Mouse (Mus musculus) CH12.LX (cell line): Measurements from ENCODE around the gene Tyk2. TPM values are rescaled to one million over a fixed set of nuclear protein-coding genes. Genes with fewer than 3 reads are reported as not detected.

Source experiments
- DNase-seq: peaks from one replicate; pipeline ENCODE4 v3.0.0-alpha.2; 2013; ENCODE audit errors: extremely low read depth
- H3K27ac ChIP-seq: 2 replicates; pipeline ENCODE4 v1.5.1; 2012; ENCODE audit warnings: low read depth, mild to moderate bottlenecking, control low read depth, moderate library complexity; ENCODE audit not compliant: insufficient read depth
- H3K27me3 ChIP-seq: replicated peaks from 2 replicates; pipeline ENCODE3; 2012; ENCODE audit warnings: inconsistent platforms
- H3K36me3 ChIP-seq, 2 experiments: replicated peaks in 1 of 2; 2 replicates each; pipeline versions ENCODE3 to v1.6.1; 2012; ENCODE audit warnings: inconsistent platforms in 1 of 2, low read length in 1 of 2, mild to moderate bottlenecking in 1 of 2, mixed read lengths in 1 of 2, moderate library complexity in 1 of 2; ENCODE audit not compliant: control insufficient read depth in 1 of 2, insufficient read depth in 1 of 2
- H3K4me1 ChIP-seq, 2 experiments: 2 replicates each; pipeline ENCODE4 v1.6.1; 2012; ENCODE audit warnings: inconsistent platforms in 1 of 2, moderate library complexity in 1 of 2; ENCODE audit not compliant: insufficient read depth in 2 of 2, control insufficient read depth in 1 of 2
- H3K4me2 ChIP-seq: 2 replicates; pipeline ENCODE4 v1.6.1; 2012; ENCODE audit warnings: low read depth, mild to moderate bottlenecking, control low read depth; ENCODE audit not compliant: poor library complexity, insufficient read depth, severe bottlenecking
- H3K4me3 ChIP-seq, 3 experiments: fragments of 150-350 bp in 1 of 3; sonication (generic) in 1 of 3; replicated peaks in 1 of 3; 2 replicates each; pipeline versions ENCODE3 to v1.5.1; 2011 to 2012; ENCODE audit warnings: low read depth in 2 of 3, low read length in 2 of 3, mild to moderate bottlenecking in 2 of 3, moderate library complexity in 2 of 3, control low read depth in 1 of 3, improper control_type of control experiment in 1 of 3, inconsistent platforms in 1 of 3, mixed read lengths in 1 of 3; ENCODE audit not compliant: poor library complexity in 1 of 3
- H3K79me2 ChIP-seq: replicated peaks from 2 replicates; pipeline ENCODE4 v1.6.1; 2012; ENCODE audit warnings: mild to moderate bottlenecking, moderate library complexity; ENCODE audit not compliant: control insufficient read depth, poor library complexity, insufficient read depth, severe bottlenecking; ENCODE audit errors: extremely low read depth
- H3K9ac ChIP-seq: 2 replicates; pipeline ENCODE4 v1.6.1; 2012; ENCODE audit warnings: low read depth, mild to moderate bottlenecking, control low read depth, moderate library complexity; ENCODE audit not compliant: insufficient read depth
- H3K9me3 ChIP-seq: replicated peaks from 2 replicates; pipeline ENCODE3; 2012; ENCODE audit warnings: low read length, inconsistent platforms, mixed read lengths
- ELF1 ChIP-seq: IDR thresholded peaks from 2 replicates; pipeline ENCODE4 v1.6.1; 2014; ENCODE audit warnings: low read depth, mild to moderate bottlenecking, inconsistent platforms, low read length, improper control_type of control experiment
- EP300 ChIP-seq: IDR thresholded peaks from 2 replicates; pipeline ENCODE4 v1.6.1; 2011; ENCODE audit warnings: low read length, improper control_type of control experiment
- ETS1 ChIP-seq: conservative IDR thresholded peaks from 2 replicates; pipeline ENCODE4 v1.6.1; 2012; ENCODE audit warnings: low read depth, mild to moderate bottlenecking, inconsistent platforms, low read length, improper control_type of control experiment, moderate library complexity
- GABPA ChIP-seq: IDR thresholded peaks from 2 replicates; pipeline ENCODE4 v1.6.1; 2012; ENCODE audit warnings: low read depth, low read length, improper control_type of control experiment, inconsistent platforms; ENCODE audit not compliant: insufficient replicate concordance
- IRF4 ChIP-seq: IDR thresholded peaks from 2 replicates; pipeline ENCODE4 v1.6.1; 2014; ENCODE audit warnings: low read depth, mild to moderate bottlenecking, inconsistent platforms, low read length, improper control_type of control experiment
- JUND ChIP-seq: conservative IDR thresholded peaks from 2 replicates; pipeline ENCODE4 v1.6.1; 2011; ENCODE audit warnings: low read depth, low read length, improper control_type of control experiment
- MAFK ChIP-seq: IDR thresholded peaks from 2 replicates; pipeline ENCODE4 v1.6.1; 2011; ENCODE audit warnings: low read length, improper control_type of control experiment; ENCODE audit not compliant: insufficient replicate concordance
- MAX ChIP-seq: IDR thresholded peaks from 2 replicates; pipeline ENCODE4 v1.6.1; 2011; ENCODE audit warnings: low read length, improper control_type of control experiment
- MAZ ChIP-seq: IDR thresholded peaks from 2 replicates; pipeline ENCODE4 v1.6.1; 2012; ENCODE audit warnings: low read depth, mild to moderate bottlenecking, inconsistent platforms, low read length, improper control_type of control experiment, moderate library complexity
- MXI1 ChIP-seq: IDR thresholded peaks from 2 replicates; pipeline ENCODE4 v1.6.1; 2011; ENCODE audit warnings: mild to moderate bottlenecking, low read depth, low read length, improper control_type of control experiment
- MYC ChIP-seq: IDR thresholded peaks from 2 replicates; pipeline ENCODE4 v1.6.1; 2011; ENCODE audit warnings: low read depth, mild to moderate bottlenecking, improper control_type of control experiment, low read length
- NELFE ChIP-seq: IDR thresholded peaks from 2 replicates; pipeline ENCODE4 v1.6.1; 2011; ENCODE audit warnings: low read depth, low read length, improper control_type of control experiment
- PAX5 ChIP-seq: IDR thresholded peaks from 2 replicates; pipeline ENCODE4 v1.6.1; 2012; ENCODE audit warnings: low read length, inconsistent platforms, mixed read lengths
- POLR2A ChIP-seq: IDR thresholded peaks from 2 replicates; pipeline ENCODE4 v1.6.1; 2011; ENCODE audit warnings: low read depth, mild to moderate bottlenecking, improper control_type of control experiment, low read length
- POLR2AphosphoS2 ChIP-seq: IDR thresholded peaks from 2 replicates; pipeline ENCODE4 v1.6.1; 2011; ENCODE audit warnings: low read depth, low read length, improper control_type of control experiment
- RAD21 ChIP-seq: IDR thresholded peaks from 2 replicates; pipeline ENCODE4 v1.6.1; 2011; ENCODE audit warnings: low read depth, mild to moderate bottlenecking, low read length, improper control_type of control experiment, moderate library complexity
- SIN3A ChIP-seq: IDR thresholded peaks from 2 replicates; pipeline ENCODE4 v1.6.1; 2012; ENCODE audit warnings: low read length, improper control_type of control experiment, inconsistent platforms
- ZC3H11A ChIP-seq: IDR thresholded peaks from 2 replicates; pipeline ENCODE4 v1.6.1; 2012; ENCODE audit warnings: low read depth, mild to moderate bottlenecking, inconsistent platforms, low read length, improper control_type of control experiment
- ZMIZ1 ChIP-seq: IDR thresholded peaks from 2 replicates; pipeline ENCODE4 v1.6.1; 2012; ENCODE audit warnings: low read depth, mild to moderate bottlenecking, inconsistent platforms, low read length, improper control_type of control experiment
- ZNF384 ChIP-seq: IDR thresholded peaks from 2 replicates; pipeline ENCODE4 v1.6.1; 2012; ENCODE audit warnings: low read depth, low read length, improper control_type of control experiment, inconsistent platforms
- dilution Hi-C: fragments of 300-500 bp; cut with MboI; formaldehyde crosslinking; loops from 2 replicates; pipeline ENCODE4 v1.14.3; 2020; ENCODE audit warnings: low sequenced_read_pairs; ENCODE audit not compliant: extremely low pct_unique_long_range_greater_than_20kb, extremely low pct_ligation_motif_present
- in situ Hi-C: fragments of 300-500 bp; cut with MboI; formaldehyde crosslinking; loops from 3 replicates; pipeline ENCODE4 v1.14.3; 2019; ENCODE audit warnings: low sequenced_read_pairs, low pct_ligation_motif_present, low pct_unique_long_range_greater_than_20kb, mixed read lengths
- polyA plus RNA-seq: library from polyadenylated mRNA; unstranded; fragments of >175 nt; gene quantifications from 2 replicates; pipeline ENCODE4 v1.2.1, GENCODE M21; 2012; ENCODE audit warnings: low read depth; ENCODE audit not compliant: insufficient read length
- total RNA-seq, 2 experiments: library from RNA; depleted of rRNA; stranded (reverse); fragments of 300-350 nt in 1 of 2; fragments of >200 nt in 1 of 2; gene quantifications; 2 replicates each; pipeline ENCODE4 v1.2.3; 2012 to 2014

Gene Tyk2
- total and polyA plus RNA-seq, 3 experiments: 40.6 to 80.0 (median 49.6) TPM

DNA sequence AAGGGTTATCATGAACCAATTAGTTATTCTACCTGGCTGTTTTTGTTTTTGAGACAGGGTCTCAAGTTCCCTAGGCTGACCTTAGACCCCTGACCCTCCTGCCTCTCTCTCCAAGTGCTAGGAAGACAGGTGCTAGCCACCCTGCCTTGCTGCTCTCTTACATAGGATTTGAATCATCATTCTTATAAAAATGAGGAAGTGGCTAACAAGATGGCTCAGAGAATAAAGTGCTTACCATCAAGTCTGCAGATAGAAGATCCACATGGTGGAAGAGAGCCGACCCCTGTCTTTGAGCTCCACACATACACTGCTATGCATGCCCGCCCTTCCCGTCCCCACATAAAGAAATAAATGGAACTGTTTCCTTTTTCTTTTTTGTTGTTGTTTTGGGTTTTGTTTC, 23.7 kb upstream of the Tyk2 start:
- H3K79me2 ChIP-seq: no peaks in the 10 kb centered on the region
- dilution Hi-C loops (no loop called here), in situ Hi-C loops (loop anchor here (5.0 kb wide), 1 partner anchor 68 kb away; no protein-coding TSS in a partner anchor)
- no peak overlapping the region for H3K27ac ChIP-seq
- H3K4me3 ChIP-seq: no peak overlapping the region
- peaks cover 8% of the 10 kb centered on the region for H3K9me3 ChIP-seq
- H3K27me3 ChIP-seq: no peaks in the 10 kb centered on the region
- TF ChIP-seq EP300 (peak; percentile 56), MAZ (no peak), POLR2AphosphoS2 (no peak), IRF4 (peak; percentile 24; the same call in 1 of the 2 replicates), RAD21 (no peak), MYC (no peak), ETS1 (no peak), PAX5 (no peak), ZNF384 (no peak), ZC3H11A (no peak), MXI1 (no peak), MAX (no peak), JUND (no peak), SIN3A (no peak), MAFK (no peak)
- H3K4me1 ChIP-seq: peaks cover 0 to 29% of the 10 kb centered on the region in 2 experiments; a peak in 2 of 4 replicates
- H3K9ac ChIP-seq: no peak overlapping the region
- H3K4me2 ChIP-seq: no peak overlapping the region
- no peaks in the 10 kb centered on the region for H3K36me3 ChIP-seq
- DNase-seq: no peak

DNA sequence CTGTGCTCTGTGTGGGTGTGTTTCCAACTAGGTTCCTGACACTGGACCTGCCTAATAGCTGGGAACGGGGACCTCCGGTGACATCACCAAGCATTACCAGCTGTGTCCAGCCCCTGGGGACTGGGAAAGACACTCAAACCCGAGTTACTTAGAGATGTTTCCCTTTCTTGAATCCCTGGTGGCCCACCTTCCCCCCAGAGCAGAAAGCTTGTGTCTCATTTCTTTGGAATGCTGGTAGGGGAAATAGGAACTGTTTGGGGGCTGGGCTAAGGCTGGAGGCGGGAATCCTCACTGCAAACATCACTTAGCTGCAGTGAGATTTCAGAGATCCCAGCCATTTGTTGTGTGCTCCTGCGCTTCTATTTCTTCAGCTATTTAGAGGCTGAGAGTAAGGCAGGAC, 22.8 kb upstream of the Tyk2 start:
- H3K4me1 ChIP-seq: peaks cover 0 to 29% of the 10 kb centered on the region in 2 experiments; a peak in 2 of 4 replicates
- DNase-seq: no peak
- in situ Hi-C loops (no loop called here), dilution Hi-C loops (no loop called here)
- H3K36me3 ChIP-seq: no peaks in the 10 kb centered on the region
- no peak overlapping the region for H3K4me3 ChIP-seq
- H3K79me2 ChIP-seq: peaks cover 9% of the 10 kb centered on the region
- H3K27ac ChIP-seq: no peak overlapping the region
- peaks cover 8% of the 10 kb centered on the region for H3K9me3 ChIP-seq
- no peak overlapping the region for H3K4me2 ChIP-seq
- TF ChIP-seq ETS1 (no peak), POLR2A (no peak), NELFE (no peak), ELF1 (no peak), GABPA (no peak), ZMIZ1 (no peak)
- TF ChIP-seq, all 38 proteins: peak for 0
- H3K27me3 ChIP-seq: no peaks in the 10 kb centered on the region
- H3K9ac ChIP-seq: no peak overlapping the region
